Mouse (Mus musculus): ENCODE measurements at regions not wholly inside any gene's neighbourhood (a gene's known extent, or its start where the extent isn't known, plus 50 kb on each side); places are given as distances from the start of the nearest gene placed in this dataset.

DNA sequence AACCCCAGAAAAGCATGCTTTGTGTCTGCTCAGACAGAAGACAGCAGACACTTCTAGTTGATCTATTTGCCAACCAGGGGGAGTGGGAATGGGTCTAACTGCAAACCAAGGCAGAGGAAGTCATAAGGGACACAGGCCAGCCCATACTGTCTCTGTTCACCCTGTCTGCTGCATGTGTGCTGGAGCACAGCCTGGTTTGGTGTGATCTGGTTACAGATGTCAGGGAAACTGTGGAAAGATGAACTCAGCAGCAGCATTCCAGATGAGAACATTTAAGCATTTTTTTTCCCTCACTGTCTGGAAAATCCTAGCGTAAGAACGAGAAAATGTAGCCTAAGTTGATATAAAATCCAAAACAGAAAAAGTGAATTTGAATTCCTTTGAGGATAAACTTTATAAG is 336.2 kb downstream of the Ptprc start:
- no peak for TF ChIP-seq ZNF384 (IDR thresholded peaks at IDR 0.05; ENCODE audit: low read depth, low read length)
- TF ChIP-seq CTCF (conservative IDR thresholded peaks at IDR 0.05 in 1 of 2, IDR thresholded peaks at IDR 0.05 in 1 of 2; ENCODE audit: low read depth in 2 of 2, low read length in 2 of 2), result no peak
- TF ChIP-seq POLR2A (IDR thresholded peaks at IDR 0.05; ENCODE audit: low read depth, low read length), result no peak
- no peak for TF ChIP-seq USF1 (IDR thresholded peaks at IDR 0.05; ENCODE audit: low read depth, low read length)
- TF ChIP-seq KAT2A (IDR thresholded peaks at IDR 0.05; ENCODE audit: insufficient replicate concordance, low read length), result no peak
- TF ChIP-seq MEF2A (IDR thresholded peaks at IDR 0.05; ENCODE audit: borderline replicate concordance, low read depth, low read length), result no peak
- TF ChIP-seq ELF1 (IDR thresholded peaks at IDR 0.05; ENCODE audit: low read depth, low read length), result no peak
- TF ChIP-seq EP300 (IDR thresholded peaks at IDR 0.05; ENCODE audit: low read length), result no peak
